Mouse (Mus musculus): ENCODE results near the gene Dmgdh.

Gene Dmgdh

DNA sequence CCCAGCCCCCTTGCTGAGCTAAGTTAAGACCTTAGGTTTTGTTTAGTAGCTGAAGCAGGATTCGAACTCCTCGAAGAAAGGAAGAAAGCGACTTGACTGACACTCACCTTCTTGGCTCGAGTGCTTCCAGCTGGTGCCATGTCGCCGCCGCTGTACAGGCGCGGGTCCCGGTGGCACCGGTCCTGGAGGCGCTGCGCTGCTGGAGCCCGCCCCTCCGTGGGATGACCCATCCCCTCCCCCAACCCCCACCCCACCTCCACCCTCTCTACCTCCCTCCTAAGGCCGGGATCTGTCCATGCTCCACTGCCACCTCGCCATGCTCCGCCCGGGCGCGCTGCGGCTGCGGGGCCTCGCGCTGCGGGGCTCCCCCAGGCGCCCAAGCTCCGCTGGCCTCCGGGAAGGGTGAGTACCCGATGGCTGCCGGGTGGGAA is at the start of gene Dmgdh, which contains the start of gene Bhmt2:
Gene Dmgdh (plus strand): TSS at position 303 of the 431 bp plus-strand sequence.
Gene Bhmt2 (minus strand): TSS at position 172 of the 431 bp plus-strand sequence.
- no peak for DNase-seq (ENCODE audit: low spot score in 2 of 2)

- no peak for DNase-seq (ENCODE audit: low spot score in 2 of 2)
Observed at GRCm38 (mm10) chr13:93628861-93629260, 45.4 kb upstream of the Dmgdh start.

GRCm38 (mm10) chr13:93630941-93631705 is 43.1 kb upstream of the Dmgdh start:
- no peak for DNase-seq (ENCODE audit: low spot score in 2 of 2)

DNA sequence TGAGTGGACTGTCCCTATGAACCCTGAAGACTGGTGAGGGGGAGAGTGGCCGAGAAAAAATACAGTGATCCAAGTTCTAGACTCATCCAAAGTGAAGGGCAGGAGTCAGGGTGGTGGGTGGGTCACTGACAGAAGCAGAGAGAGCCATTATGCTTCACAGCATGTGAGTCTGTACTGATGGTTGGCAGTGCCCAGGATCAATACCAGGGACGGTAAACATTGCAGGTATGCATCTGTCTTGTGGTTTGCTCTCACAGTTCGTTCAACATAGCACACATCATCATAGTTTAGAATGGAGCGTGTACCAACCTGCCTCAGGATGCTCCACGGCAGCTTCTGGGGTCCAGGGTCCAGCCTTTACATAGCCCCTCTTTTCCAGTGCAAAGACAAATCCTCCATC is 41.3 kb upstream of the Dmgdh start:
- no peak for DNase-seq (ENCODE audit: low spot score in 2 of 2)

DNA sequence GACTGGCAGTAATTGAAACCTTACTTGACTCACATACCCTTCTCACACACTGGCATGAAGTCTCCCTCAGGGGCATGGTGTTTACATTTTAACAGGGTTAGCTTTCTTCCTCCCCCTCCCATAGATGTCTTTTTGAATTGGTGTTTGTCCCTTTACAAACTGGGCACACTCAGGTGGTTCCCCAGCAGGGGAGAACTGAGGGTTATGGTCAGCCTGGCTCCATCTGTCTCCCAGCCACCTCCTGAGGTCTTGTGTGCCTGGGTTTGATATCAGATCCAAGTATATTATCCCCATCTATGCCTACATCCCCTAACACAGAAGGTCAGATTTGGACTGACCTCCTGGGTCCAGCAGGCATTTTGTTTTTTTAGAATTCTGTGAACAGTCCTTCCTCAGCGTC is 37.7 kb upstream of the Dmgdh start:
- no peak for DNase-seq (ENCODE audit: low spot score in 2 of 2)

GRCm38 (mm10) chr13:93637282-93638245 is 36.7 kb upstream of the Dmgdh start, which contains the start of gene Bhmt:
Bhmt (minus strand) TSS chr13:93637961.
- no peak for DNase-seq (ENCODE audit: low spot score in 2 of 2)

DNA sequence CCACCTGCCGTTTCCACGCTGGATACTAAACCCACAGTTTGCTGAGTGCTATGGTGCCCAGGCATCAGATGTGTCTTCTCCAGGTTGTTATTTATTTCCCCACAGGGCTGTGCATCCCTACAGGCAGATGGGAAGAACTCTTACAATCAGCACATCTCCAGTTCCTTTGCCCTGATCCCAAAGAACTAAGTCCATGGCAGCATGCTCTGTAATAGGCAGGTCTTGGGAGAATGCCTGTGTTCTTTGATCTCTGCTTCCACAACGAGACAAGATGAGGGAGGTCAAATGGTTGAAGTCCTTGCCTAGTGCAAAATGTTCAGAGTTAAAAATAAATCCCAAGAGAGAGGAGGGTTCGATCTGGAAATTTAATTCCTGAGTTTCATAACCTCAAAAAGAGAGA is 34.6 kb upstream of the Dmgdh start:
- DNase-seq (ENCODE audit: low spot score in 2 of 2): no peak

DNA sequence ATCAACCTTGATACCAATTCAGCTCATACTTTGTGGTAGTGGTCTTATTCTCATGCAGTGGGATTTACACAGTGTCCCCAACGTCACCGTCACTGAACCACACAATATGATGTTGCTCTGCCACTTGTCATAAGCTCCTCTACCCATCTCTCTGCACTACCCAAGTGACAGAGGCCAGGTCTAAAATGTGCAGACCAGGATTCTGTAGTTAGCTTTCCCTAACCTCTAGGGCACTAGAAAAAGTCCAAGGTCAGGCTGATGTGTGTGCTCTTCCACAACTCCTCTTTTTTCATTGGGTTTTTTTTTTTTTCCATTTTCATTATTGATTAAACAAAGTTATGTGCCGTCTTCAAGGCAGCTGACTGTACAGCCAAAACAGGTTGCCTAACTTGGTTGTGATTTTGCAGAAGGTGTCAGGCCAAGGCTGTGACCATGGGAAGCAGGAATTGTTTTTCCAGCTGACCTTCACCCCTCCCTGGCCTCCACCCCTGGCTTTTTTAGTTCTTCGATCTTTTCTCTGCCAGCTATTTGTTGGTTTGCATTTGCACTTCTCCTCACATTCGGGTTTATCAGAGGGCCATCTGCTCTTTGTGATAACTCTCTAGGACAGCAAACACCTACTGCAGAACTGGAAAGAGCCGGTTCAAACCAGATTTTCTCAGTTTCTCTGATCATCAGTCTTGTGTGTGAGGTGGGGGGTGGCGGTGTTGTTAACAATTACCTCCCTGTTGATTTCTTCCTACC is 25.7 kb upstream of the Dmgdh start:
- no peak for DNase-seq (ENCODE audit: low spot score in 2 of 2)

DNA sequence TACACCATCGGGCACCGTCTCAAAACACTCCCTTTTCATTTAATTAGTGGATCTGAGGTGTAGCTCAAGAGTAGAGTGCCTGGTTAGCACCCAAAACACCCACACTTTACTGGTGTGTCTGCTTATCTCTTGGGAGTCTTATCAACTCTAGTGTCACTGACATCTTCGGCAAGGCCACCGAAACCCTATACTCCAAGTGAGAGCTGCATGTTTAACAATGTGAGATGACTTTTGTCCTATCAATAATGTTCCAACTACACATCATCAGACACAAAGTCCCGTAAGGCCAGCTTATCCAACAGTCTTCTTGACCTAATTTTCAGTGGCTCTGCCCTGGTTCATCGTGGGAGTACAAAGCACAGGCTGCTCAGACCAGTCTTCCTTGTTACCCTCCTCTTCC is 20.9 kb upstream of the Dmgdh start:
- no peak for DNase-seq (ENCODE audit: low spot score in 2 of 2)

DNA sequence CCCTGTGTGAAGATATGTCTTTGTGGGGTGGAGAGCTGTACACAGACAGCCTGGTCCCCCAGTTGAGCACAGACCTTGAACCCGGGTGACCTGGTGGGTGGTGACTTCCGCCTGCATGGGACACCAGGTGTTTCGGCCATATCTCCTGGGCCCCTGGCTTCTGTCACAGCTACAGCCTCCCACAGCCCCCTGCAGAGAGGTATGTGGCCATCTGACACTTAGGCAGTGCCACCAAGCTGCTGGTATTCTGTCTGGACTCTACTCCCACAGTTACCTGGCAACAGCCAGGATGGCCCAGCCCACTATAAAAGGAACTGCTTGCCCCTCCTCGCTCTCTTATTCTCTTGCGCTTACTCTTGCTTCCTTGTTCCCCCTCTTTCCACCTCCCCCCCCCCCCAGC is 16.3 kb upstream of the Dmgdh start:
- DNase-seq (ENCODE audit: low spot score in 2 of 2): no peak

DNA sequence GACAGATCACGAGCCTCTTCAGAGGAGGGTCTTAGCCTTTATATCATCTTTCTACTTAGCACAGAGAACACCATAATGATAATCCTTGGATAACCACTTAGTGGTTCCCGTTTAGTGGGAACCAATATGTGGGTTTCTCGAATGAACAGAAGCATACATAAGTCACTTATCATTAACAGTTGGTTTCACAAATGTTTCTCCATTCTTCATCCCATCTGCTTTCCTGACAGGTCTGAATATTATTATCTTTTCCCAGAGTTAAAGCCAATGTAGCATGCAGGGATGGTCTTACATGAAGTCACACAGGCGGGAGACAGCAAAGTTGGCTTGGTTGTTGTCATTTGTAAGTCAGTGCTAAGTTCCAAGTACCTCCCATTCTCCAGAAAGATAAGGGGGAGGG is 6.6 kb upstream of the Dmgdh start:
- no peak for DNase-seq (ENCODE audit: low spot score in 2 of 2)

DNA sequence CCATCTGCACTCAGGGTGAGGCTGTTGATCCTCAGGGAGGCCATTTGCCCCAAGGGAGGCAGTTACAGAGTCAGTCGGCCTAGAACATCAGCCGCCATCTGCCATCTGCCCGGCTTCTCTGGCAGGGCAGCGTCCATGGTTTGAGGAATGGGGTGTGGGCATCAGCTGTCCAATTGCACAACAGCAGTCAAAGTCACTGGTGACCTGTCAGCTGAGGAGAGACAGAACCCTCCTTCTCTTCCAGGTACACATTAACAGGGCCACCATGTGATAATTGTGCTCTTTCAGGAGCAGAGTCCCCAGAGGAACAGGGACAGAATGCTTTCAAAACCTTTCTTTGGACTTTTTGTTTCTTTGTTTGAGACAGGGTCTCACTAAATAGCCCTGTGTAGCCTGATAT is 1.9 kb upstream of the Dmgdh start:
- no peak for DNase-seq (ENCODE audit: low spot score in 2 of 2)

DNA sequence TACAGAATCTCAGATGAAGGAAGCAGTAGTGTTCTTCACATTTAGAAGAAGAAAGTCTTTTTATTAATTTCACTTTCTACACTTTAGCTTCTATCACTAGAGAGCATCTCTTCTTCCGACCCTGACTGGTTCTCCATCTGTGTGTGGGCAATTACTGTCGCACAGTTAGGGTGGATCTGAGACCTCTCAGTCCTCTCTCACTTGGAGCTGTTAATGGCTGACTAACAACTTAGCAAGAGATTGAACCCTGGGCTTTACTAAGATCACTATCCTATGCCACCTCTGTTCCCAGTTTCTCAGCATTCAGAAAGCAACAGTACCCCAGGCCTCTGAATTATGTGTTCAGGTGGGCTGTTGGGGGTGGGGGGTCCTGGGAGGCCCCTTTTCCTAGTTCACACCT is 937 bp upstream of the Dmgdh start:
- DNase-seq (ENCODE audit: low spot score in 2 of 2): no peak

DNA sequence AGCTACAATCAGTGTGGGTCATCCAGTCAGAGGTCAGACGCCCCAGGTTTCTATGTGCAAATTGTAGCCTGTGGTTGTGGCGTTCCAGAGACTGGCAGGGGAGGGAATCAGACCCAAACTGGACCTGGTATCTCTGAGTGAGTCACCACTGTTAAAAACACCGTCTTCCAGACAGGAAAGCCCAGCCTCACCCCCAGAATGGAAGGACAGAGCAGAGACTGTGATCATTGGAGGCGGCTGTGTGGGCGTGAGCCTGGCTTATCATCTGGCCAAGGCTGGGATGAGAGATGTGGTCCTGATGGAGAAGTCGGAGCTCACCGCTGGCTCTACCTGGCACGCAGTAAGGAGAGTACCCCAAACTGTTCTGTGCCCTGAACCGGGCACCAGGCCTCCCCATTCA is 2.6 kb downstream of the Dmgdh start:
- DNase-seq (ENCODE audit: low spot score in 2 of 2): no peak

DNA sequence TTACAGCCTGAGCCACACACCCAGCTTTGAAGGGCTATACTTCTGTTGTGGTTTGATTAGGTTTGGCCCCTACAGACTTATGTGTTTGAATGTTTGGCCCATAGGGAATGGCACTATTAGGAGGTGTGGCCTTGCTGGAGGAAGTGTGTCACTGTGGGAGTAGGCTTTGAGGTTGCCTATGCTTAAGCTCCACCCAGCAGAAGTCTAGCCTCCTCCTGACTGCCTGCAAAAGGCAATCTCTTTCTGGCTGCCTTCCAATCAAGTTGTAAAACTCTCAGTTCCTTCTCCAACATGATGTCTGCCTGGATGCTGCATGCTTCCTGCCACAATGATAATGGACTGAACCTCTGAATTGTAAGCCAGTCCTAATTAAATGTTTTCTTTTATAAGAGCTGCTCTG is 9.1 kb downstream of the Dmgdh start:
- DNase-seq (ENCODE audit: low spot score in 2 of 2): no peak

DNA sequence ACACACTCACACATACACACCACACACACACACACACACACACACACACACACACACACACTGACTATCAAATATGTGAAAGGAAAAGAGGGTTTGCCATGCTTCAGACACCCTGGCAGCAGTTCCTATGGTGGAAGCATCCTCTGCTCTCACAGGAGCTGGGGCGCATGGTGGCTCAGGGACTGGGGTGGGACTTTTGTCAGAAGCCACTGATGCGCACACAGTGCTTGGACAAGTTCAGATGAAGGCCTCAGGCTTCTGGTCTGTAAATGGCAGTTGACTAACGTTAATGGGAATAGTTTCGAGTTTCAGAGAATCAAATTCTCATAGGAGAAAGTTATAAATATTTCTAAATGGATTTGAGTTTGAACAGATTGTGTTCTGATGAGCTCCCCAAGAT is 11.0 kb downstream of the Dmgdh start:
- DNase-seq (ENCODE audit: low spot score in 2 of 2): no peak

GRCm38 (mm10) chr13:93687321-93687720 is 13.1 kb downstream of the Dmgdh start:
- DNase-seq (ENCODE audit: low spot score in 2 of 2): no peak

- DNase-seq (ENCODE audit: low spot score in 2 of 2): no peak
Observed at GRCm38 (mm10) chr13:93689566-93689965, 15.3 kb downstream of the Dmgdh start.

DNA sequence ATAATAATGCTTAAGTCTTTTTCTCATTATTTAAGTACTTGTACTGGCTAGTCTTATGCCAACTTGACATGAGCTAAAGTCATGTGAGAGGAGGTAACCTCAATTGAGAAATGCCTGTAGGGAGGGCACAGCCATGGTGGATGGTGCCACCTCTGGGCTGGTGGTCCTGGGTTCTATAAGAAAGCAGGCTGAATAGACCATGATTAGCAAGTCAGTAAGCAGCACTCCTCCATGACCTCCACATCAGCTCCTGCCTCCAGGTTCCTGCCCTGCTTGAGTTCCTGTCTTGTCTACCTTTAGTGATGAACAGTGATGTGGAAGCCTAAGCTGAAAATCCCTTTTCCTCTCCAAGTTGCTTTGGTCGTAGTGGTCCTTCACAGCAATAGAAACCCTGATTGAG is 16.6 kb downstream of the Dmgdh start:
- no peak for DNase-seq (ENCODE audit: low spot score in 2 of 2)

DNA sequence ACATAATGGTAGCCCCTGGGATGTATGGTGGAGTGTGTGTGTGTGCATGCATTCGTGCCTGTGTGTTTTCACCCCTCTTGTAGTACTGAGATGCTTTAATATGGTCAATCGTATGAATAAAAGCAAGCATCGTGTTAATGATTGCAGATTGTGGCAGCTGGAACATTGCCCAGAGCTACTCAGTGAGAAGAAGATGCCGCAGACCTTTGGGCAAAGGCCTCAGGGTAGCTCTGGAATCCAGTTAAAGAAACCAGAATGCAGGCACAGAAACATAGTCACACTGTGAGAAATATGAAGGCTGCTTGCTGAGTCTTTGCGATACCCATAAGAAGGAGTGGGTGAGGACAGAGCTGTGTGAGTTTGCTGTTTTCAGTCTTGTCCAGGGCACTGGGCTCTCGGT is 24.6 kb downstream of the Dmgdh start:
- no peak for DNase-seq (ENCODE audit: low spot score in 2 of 2)

GRCm38 (mm10) chr13:93705697-93706096 is 31.5 kb downstream of the Dmgdh start:
- no peak for DNase-seq (ENCODE audit: low spot score in 2 of 2)

DNA sequence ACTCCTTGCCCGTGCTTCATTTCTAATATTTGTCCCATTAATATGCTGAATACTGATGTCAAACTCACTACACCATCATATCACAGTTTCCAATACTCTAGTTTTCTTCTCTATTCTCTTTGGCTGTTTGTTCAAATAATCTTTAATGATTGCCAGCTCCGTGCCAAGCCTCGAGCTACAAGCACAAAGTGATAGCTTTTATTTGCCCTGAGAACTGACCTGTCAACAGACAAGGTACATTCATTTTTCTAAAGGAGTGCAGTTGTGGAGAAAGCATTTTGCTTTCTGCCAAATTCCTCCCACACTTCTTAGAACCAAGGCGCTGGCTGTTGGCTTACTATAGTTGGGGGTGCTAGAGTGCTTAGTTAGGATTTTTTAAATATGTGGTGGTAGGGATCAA is 33.0 kb downstream of the Dmgdh start:
- no peak for DNase-seq (ENCODE audit: low spot score in 2 of 2)
